ENCODE assay signal across 16 mouse cellular contexts in genomic region chr8:34709316-34709715, GRCm38 (mm10).
DNase-seq lines count a peak whose midpoint lies in the region; ATAC-seq lines count a peak whose summit lies in the region.
"Had no signal": no experiment of that assay in that cellular context is flagged by ENCODE, and none has a peak within 500 bp of the region (broad histone marks: within the 10 kb centered on the region; RNA-seq: fewer than 3 reads in every experiment).

No protein-coding gene starts in this region.

- H3K9me3 ChIP-seq in forebrain, embryonic 15.5 days, result no peaks in the 10 kb centered on the region
- no peaks in the 10 kb centered on the region for H3K9me3 ChIP-seq in forebrain, embryonic 13.5 days (replicated peaks)
- H3K9me3 ChIP-seq in kidney, embryonic 16.5 days (ENCODE audit: low read length), result no peaks in the 10 kb centered on the region
- H3K9me3 ChIP-seq: limb, embryonic 12.5 days; liver, embryonic 15.5 days had no signal

- H3K9ac ChIP-seq in forebrain, embryonic 15.5 days (replicated peaks), result no peak overlapping the region
- no peak overlapping the region for H3K9ac ChIP-seq in forebrain, embryonic 13.5 days
- H3K9ac ChIP-seq in kidney, embryonic 16.5 days (replicated peaks; ENCODE audit: low read length), result no peak overlapping the region
- H3K9ac ChIP-seq: limb, embryonic 12.5 days; liver, embryonic 15.5 days had no signal

- H3K4me2 ChIP-seq in forebrain, embryonic 15.5 days (replicated peaks), result no peak overlapping the region
- H3K4me2 ChIP-seq in forebrain, embryonic 13.5 days, result no peak overlapping the region
- H3K4me2 ChIP-seq in kidney, embryonic 16.5 days (replicated peaks; ENCODE audit: low read depth, low read length), result no peak overlapping the region
- H3K4me2 ChIP-seq: limb, embryonic 12.5 days; liver, embryonic 15.5 days had no signal

- H3K36me3 ChIP-seq in forebrain, embryonic 15.5 days, result no peaks in the 10 kb centered on the region
- no peaks in the 10 kb centered on the region for H3K36me3 ChIP-seq in forebrain, embryonic 13.5 days (ENCODE audit: poor library complexity, severe bottlenecking)
- H3K36me3 ChIP-seq in kidney, embryonic 16.5 days (ENCODE audit: insufficient read depth, low read length), result no peaks in the 10 kb centered on the region
- H3K36me3 ChIP-seq: limb, embryonic 12.5 days; liver, embryonic 15.5 days had no signal

- no peak for ATAC-seq in forebrain, embryonic 15.5 days (replicated peaks)
- ATAC-seq in forebrain, embryonic 13.5 days, result no peak
- no peak for ATAC-seq in kidney, embryonic 16.5 days (ENCODE audit: low FRiP score, low TSS enrichment)

- H3K4me1 ChIP-seq in forebrain, embryonic 15.5 days, result peaks cover 9% of the 10 kb centered on the region; the same call in 1 of the 2 replicates
- no peaks in the 10 kb centered on the region for H3K4me1 ChIP-seq in forebrain, embryonic 13.5 days
- no peaks in the 10 kb centered on the region for H3K4me1 ChIP-seq in kidney, embryonic 16.5 days (ENCODE audit: insufficient read depth, low read length)
- H3K4me1 ChIP-seq: liver, embryonic 15.5 days; megakaryocyte, embryonic 14.5 days had no signal

- H3K4me3 ChIP-seq in forebrain, embryonic 15.5 days, result no peak overlapping the region
- H3K4me3 ChIP-seq in forebrain, embryonic 13.5 days, result no peak overlapping the region
- H3K4me3 ChIP-seq in kidney, embryonic 16.5 days (ENCODE audit: low read length), result no peak overlapping the region
- H3K4me3 ChIP-seq: erythroblast, embryonic 14.5 days; gastrocnemius, adult 2 months; limb, embryonic 12.5 days; liver, embryonic 15.5 days; megakaryocyte, embryonic 14.5 days had no signal

- H3K27ac ChIP-seq in forebrain, embryonic 15.5 days (replicated peaks), result peak overlapping the region; percentile 78
- H3K27ac ChIP-seq in forebrain, embryonic 13.5 days, result no peak overlapping the region; the same call in 1 of the 2 replicates
- no peak overlapping the region for H3K27ac ChIP-seq in kidney, embryonic 16.5 days (ENCODE audit: low read length)
- H3K27ac ChIP-seq: gastrocnemius, adult 2 months; liver, embryonic 15.5 days had no signal

- peak; percentile 57 for DNase-seq in left cerebral cortex, postnatal 4 days
- DNase-seq in left cerebral cortex, adult 9 months (ENCODE audit: low spot score in 2 of 2), result no peak
- peak; percentile 37 for DNase-seq in cerebellum, adult 9-10 months
- DNase-seq in heart, postnatal 36 days, result peak; percentile 20 to 22
- no peak for DNase-seq in neural tube, embryonic 10.5 days (ENCODE audit: extremely low spot score, low spot score)
- DNase-seq: adrenal gland, adult 2 months; B cell, adult 2 months; gastrocnemius, adult 2 months; thymus, postnatal 4 days had no signal

- no peaks in the 10 kb centered on the region for H3K27me3 ChIP-seq in forebrain, embryonic 15.5 days
- H3K27me3 ChIP-seq in forebrain, embryonic 13.5 days, result no peaks in the 10 kb centered on the region
- H3K27me3 ChIP-seq in kidney, embryonic 16.5 days (ENCODE audit: insufficient read depth, low read length), result no peaks in the 10 kb centered on the region
- H3K27me3 ChIP-seq: limb, embryonic 12.5 days; liver, embryonic 15.5 days had no signal

- intact Hi-C loops in left cerebral cortex, postnatal 4 days (cut with DNase I), result no loop called here
- intact Hi-C loops in heart, postnatal 36 days (cut with DNase I), result loop anchor here (5.0 kb wide), 1 partner anchor 97 kb away; no protein-coding TSS in a partner anchor

- WGBS in forebrain, embryonic 15.5 days, result 68% methylated on average over 11 of the region's 11 CpGs
- 74% methylated on average over 11 of the region's 11 CpGs for WGBS in forebrain, embryonic 13.5 days
- 71% methylated on average over 11 of the region's 11 CpGs for WGBS in kidney, embryonic 16.5 days

Comparison
In these comparisons a context has a peak if more than half of its experiments do, and no peak if none do; other contexts are left out.
1. DNase-seq: peak in left cerebral cortex, postnatal 4 days (single experiment), cerebellum, adult 9-10 months (single experiment) and heart, postnatal 36 days (2 of 2); none in left cerebral cortex, adult 9 months (0 of 2) and neural tube, embryonic 10.5 days (single experiment).